Mouse (Mus musculus) E14TG2a.4 (cell line): ENCODE data around the gene Fitm2.

ENCODE experiments used
- CTCF ChIP-seq: conservative IDR thresholded peaks from 2 replicates; pipeline ENCODE4 v1.5.1; 2014; ENCODE audit warnings: low read length
- POU5F1 ChIP-seq: IDR thresholded peaks from 2 replicates; pipeline ENCODE4 v1.6.1; 2014; ENCODE audit warnings: low read length, borderline replicate concordance

- TF ChIP-seq CTCF (no peak), POU5F1 (no peak)
Observed at GRCm38 (mm10) chr2:163459380-163459779, 13.0 kb downstream of the Fitm2 start.
